Mouse (Mus musculus): ENCODE measurements at regions not wholly inside any gene's neighbourhood (a gene's known extent, or its start where the extent isn't known, plus 50 kb on each side); places are given as distances from the start of the nearest gene placed in this dataset.
"Not testable (repeated sequence)": the region's sequence is repeated elsewhere in the genome, so short reads cannot be mapped to it uniquely, and the experiment has no call there.

GRCm38 (mm10) chr13:25727504-25728095, 457.3 kb upstream of the Nrsn1 start:
- peak; percentile 41 for DNase-seq (ENCODE audit: low spot score)

GRCm38 (mm10) chr13:25722595-25723525, 452.6 kb upstream of the Nrsn1 start:
- DNase-seq (ENCODE audit: low spot score) = no peak

- no peak for DNase-seq (ENCODE audit: low spot score)
Observed at GRCm38 (mm10) chr13:25700965-25701364, 430.7 kb upstream of the Nrsn1 start.

DNA sequence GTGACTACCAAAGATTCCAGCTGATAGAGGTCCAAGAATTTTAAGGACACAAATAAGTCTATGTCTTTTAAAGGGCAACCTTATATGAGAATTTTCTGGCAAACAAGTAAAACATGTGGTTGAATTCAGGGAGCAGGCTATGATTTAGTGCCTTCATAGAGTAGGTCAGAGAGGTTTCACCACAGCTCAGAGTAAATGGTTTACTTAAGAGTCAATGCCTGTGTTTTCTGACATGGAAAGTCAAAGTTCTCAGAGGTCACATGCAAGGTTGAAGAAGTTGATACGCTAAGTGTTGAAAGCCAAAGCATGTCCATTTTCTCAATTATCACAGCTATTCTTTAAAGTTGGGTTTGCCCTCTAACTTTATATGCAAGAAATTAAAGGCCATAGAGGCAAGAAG, 425.7 kb upstream of the Nrsn1 start:
- DNase-seq (ENCODE audit: low spot score) = no peak

DNA sequence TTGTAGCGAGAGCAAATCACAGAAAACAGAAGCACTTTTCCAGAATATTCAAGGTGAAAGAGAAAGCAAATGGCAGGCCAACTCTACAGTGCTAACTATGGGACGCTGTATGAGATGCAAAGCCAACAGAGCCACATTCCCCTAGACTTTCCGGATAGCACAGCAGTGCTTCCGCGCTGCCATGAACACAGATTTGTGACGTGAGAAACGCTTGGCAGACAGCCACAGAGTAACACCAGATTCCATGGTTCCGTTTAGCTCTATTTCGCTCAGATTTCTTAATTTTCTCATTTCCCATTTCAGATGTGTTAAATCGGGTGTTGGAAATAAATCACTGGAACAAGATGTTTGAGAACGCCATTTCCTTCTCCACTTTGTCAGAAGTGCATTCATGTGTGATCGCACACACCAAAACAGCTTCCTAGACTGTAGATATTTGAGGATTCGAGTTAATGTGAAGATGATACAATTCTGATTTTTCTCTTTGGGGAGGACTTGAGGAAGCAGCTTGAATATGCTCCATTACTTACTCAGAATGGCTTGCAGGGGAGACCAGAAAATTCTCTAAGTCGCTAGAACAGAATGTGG, 424.8 kb upstream of the Nrsn1 start:
- DNase-seq (ENCODE audit: low spot score) = no peak

- no peak for DNase-seq (ENCODE audit: low spot score)
Observed at GRCm38 (mm10) chr13:25678221-25678735, 408.0 kb upstream of the Nrsn1 start.

GRCm38 (mm10) chr13:25675208-25675607, 404.9 kb upstream of the Nrsn1 start:
- no peak for DNase-seq (ENCODE audit: low spot score)

- no peak for DNase-seq (ENCODE audit: low spot score)
Observed at GRCm38 (mm10) chr13:25666022-25666421, 395.7 kb upstream of the Nrsn1 start.

- no peak for DNase-seq (ENCODE audit: low spot score)
Observed at GRCm38 (mm10) chr13:25664963-25665606, 394.8 kb upstream of the Nrsn1 start.

DNA sequence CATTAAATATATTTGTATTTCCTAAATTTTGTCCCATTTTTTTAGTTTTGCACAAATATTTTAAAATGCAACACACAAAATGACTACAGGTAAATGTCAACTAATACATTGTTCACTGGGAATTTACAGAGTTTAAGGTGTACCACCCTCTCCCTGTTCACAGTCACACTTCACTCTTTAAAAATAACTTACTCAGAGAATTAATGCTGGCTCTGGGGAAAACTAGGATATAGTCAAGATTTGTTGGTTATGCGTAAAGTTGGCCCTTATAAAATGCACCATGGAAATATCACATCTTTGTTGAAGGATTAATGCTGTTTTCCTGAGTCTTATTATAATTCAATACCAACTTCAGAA, 378.1 kb upstream of the Nrsn1 start:
- DNase-seq (ENCODE audit: low spot score) = no peak

GRCm38 (mm10) chr13:25647711-25648429, 377.6 kb upstream of the Nrsn1 start:
- no peak for DNase-seq (ENCODE audit: low spot score)

- peak; percentile 29 for DNase-seq (ENCODE audit: low spot score)
Observed at GRCm38 (mm10) chr13:25639522-25640291, 369.4 kb upstream of the Nrsn1 start.

- DNase-seq (ENCODE audit: low spot score) = peak; percentile 12
Observed at GRCm38 (mm10) chr13:25629466-25629865, 359.2 kb upstream of the Nrsn1 start.

- peak; percentile 54 for DNase-seq (ENCODE audit: low spot score)
Observed at GRCm38 (mm10) chr13:25617578-25617977, 347.3 kb upstream of the Nrsn1 start.

DNA sequence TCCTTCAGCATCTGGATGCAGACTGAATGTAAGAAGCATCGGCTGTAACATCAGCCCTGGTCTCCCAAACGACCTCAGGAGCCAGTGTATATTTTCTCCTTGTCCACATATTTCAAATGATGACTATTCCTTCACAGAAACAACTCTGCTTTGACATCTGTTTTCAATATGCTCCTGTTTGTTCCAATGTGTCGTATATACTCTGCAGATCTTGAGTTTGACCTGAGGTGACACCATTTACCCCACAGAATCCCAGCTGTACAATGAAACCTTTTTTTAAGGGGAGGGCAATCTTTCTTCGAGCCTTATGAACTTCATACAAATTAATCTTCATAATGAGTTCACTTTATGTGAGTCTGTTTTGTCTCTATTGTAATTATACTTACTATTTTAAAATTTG, 341.7 kb upstream of the Nrsn1 start:
- DNase-seq (ENCODE audit: low spot score) = peak; percentile 76

DNA sequence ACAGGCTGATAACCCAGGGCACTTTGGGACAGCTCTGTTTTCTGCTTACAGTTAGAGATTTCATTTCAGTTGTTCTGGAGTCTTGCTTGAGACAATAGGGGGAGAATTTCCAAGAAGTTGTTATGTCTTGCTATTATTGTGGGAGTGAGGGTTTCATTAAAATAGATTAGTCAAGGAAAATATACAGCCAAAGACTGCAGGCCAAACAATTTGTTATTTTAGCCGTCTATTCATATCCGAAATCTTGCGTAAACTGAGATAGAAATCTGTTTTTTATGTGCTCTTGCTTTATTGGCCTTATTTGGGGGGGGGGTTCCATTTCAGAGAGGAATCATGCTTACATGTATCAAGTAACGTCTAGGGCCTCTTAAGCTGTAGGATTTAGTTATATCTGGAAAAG, 339.3 kb upstream of the Nrsn1 start:
- DNase-seq (ENCODE audit: low spot score) = no peak

GRCm38 (mm10) chr13:25609241-25609640, 338.9 kb upstream of the Nrsn1 start:
- DNase-seq (ENCODE audit: low spot score) = peak; percentile 21

- DNase-seq (ENCODE audit: low spot score) = not testable (repeated sequence)
Observed at GRCm38 (mm10) chr13:25601351-25601750, 331.0 kb upstream of the Nrsn1 start.

- no peak for DNase-seq (ENCODE audit: low spot score)
Observed at GRCm38 (mm10) chr13:25594629-25595028, 324.3 kb upstream of the Nrsn1 start.

DNA sequence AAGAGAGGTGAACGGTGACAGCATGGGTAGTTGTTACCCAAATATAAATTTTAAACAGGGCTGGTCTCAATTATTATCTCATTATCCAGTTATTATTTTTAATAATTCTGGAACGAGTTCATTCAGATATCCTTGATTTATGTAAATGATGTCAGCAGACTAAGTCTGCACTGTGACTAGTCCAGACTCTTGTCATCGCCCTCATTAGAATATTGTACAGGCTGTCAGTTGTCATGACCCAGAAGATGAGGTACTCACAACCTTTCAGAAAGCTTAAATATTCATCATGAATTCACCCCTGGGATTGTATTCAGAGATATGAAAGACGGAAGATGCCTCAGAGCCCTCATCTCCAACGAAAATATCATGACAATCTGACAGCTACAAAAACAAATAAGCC, 300.3 kb upstream of the Nrsn1 start:
- no peak for DNase-seq (ENCODE audit: low spot score)

DNA sequence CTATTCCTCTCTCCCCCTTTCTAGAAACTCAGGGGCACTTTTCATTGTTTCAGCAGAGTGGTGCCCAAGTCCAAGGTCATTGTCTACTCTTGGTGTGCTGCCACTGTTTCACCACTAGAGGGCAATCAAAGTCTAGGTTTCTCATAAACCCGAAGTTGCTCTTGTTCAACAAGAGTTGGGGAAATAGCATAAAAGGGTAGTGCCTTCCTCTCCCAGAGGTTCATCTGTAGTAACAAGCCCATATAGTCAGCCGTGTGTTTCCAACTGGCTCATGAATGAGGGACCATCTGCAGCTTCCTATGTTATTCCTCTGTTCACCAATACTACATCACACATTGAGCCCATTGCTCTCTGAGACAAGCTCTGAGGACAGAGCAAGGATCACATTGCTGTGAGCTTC, 292.4 kb upstream of the Nrsn1 start:
- DNase-seq (ENCODE audit: low spot score) = peak; percentile 80
